Mouse (Mus musculus): ENCODE results near the gene Frmd8.
"Not testable (repeated sequence)": the region's sequence is repeated elsewhere in the genome, so short reads cannot be mapped to it uniquely, and the experiment has no call there.

The Frmd8 gene

GRCm38 (mm10) chr19:5883935-5884334, 8.9 kb upstream of the Frmd8 start:
- DNase-seq = no peak

GRCm38 (mm10) chr19:5882079-5882478, 7.0 kb upstream of the Frmd8 start:
- DNase-seq = not testable (repeated sequence)

- DNase-seq = no peak
Observed at GRCm38 (mm10) chr19:5881155-5881554, 6.1 kb upstream of the Frmd8 start.

GRCm38 (mm10) chr19:5879735-5880134, 4.7 kb upstream of the Frmd8 start:
- no peak for DNase-seq

- DNase-seq = no peak
Observed at GRCm38 (mm10) chr19:5878916-5879315, 3.8 kb upstream of the Frmd8 start.

- DNase-seq = no peak
Observed at GRCm38 (mm10) chr19:5878362-5878722, 3.3 kb upstream of the Frmd8 start.

- DNase-seq = peak; percentile 67
Observed at GRCm38 (mm10) chr19:5877618-5878361, 2.7 kb upstream of the Frmd8 start, which contains the start of gene Slc25a45. Gene Slc25a45, plus strand, starts transcription at chr19:5877808.

GRCm38 (mm10) chr19:5874391-5874968, 594 bp downstream of the Frmd8 start:
- no peak for DNase-seq

GRCm38 (mm10) chr19:5872931-5873556, 2.0 kb downstream of the Frmd8 start:
- no peak for DNase-seq

GRCm38 (mm10) chr19:5872528-5872927, 2.5 kb downstream of the Frmd8 start:
- DNase-seq = no peak

- no peak for DNase-seq
Observed at GRCm38 (mm10) chr19:5871683-5872082, 3.4 kb downstream of the Frmd8 start.

- no peak for DNase-seq
Observed at GRCm38 (mm10) chr19:5871273-5871672, 3.8 kb downstream of the Frmd8 start.

GRCm38 (mm10) chr19:5868096-5868495, 7.0 kb downstream of the Frmd8 start:
- no peak for DNase-seq

- DNase-seq = no peak
Observed at GRCm38 (mm10) chr19:5864710-5865398, 10.2 kb downstream of the Frmd8 start.

GRCm38 (mm10) chr19:5863776-5864175, 11.3 kb downstream of the Frmd8 start:
- DNase-seq = no peak

GRCm38 (mm10) chr19:5862335-5863085, 12.6 kb downstream of the Frmd8 start:
- DNase-seq = no peak

- no peak for DNase-seq
Observed at GRCm38 (mm10) chr19:5856604-5857003, 18.5 kb downstream of the Frmd8 start.

GRCm38 (mm10) chr19:5852035-5852722, 22.9 kb downstream of the Frmd8 start:
- DNase-seq = no peak

GRCm38 (mm10) chr19:5851481-5851971, 23.5 kb downstream of the Frmd8 start:
- no peak for DNase-seq

- DNase-seq = no peak
Observed at GRCm38 (mm10) chr19:5850860-5851259, 24.2 kb downstream of the Frmd8 start.

GRCm38 (mm10) chr19:5849843-5850527, 25.1 kb downstream of the Frmd8 start:
- DNase-seq = peak; percentile 94
